Mouse (Mus musculus) 416B (cell line): ENCODE data around the gene Ppme1.

Experiments
- DNase-seq: peaks from one replicate; pipeline ENCODE4 v3.0.0; 2011; ENCODE audit warnings: low read depth

The Ppme1 gene

DNA sequence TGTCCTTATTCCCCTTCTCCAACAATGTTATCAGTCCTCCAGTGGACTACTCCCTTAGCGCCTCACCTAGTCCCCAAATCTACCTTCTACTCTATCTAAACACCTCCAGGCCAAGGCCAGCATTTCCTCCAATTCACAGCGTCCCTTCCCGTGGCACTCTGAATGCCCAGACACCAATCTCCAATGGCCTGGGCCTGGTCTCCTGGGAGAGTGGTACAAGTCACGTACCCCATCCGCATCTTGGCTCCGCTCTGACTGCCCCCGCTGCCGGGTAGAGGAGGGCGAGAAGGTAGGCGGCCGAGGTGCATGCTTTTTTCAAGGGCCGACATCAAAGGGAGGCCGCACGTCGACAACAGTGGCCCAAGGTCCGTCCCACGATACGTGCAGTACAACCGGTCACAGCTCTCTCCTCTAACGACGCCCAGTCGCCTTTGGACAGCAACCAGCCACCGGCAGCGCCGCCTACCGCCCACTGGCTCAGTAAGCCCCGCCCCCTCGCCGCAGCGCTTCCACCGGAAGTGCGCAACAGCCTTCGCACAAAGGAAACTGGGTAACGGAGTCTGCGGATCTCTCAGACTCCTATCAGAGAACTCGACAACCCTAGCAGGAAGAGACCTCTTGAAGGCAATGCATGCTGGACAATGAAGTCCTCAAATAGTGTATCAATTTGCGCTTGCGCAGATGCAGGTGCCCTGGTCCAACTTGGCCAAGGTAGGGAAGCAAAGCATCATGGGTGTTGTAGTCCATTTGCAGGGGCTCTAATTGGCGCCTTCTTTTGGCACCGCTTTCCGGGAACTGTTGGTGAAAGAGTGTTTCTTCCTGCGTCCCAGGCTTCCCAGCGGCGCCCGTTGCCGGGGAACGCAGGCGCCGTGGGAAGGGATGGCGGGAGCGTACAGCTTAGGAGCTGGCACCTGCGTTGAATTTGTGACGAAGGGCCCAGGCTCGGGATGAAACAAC lies at the start of gene Ppme1, which contains the start of gene C2cd3:
Gene Ppme1 (minus strand): TSS at position 813 of the 957 bp plus-strand sequence.
Gene C2cd3 (plus strand): TSS at position 739 of the 957 bp plus-strand sequence.
- peak; percentile 100 for DNase-seq

DNA sequence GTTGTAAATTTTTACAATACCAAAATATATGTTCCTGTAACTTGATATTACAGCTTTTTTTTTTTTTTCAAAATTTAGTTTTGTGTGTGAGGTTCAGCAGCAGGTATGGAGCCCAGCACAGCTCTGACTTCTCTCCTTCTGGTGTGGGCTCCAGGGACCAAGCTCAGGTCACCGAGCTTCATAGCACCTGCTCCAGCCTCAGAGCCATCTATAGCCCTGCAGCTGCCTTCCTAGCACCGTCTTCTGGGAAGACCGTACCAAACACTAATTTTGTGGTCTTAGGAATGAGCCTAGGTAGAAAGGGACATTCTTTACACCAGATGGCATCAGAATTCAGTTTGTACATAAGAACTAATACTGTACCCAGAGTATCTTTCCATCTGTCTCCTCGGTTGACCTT lies 36.6 kb upstream of the Ppme1 start:
- no peak for DNase-seq

DNA sequence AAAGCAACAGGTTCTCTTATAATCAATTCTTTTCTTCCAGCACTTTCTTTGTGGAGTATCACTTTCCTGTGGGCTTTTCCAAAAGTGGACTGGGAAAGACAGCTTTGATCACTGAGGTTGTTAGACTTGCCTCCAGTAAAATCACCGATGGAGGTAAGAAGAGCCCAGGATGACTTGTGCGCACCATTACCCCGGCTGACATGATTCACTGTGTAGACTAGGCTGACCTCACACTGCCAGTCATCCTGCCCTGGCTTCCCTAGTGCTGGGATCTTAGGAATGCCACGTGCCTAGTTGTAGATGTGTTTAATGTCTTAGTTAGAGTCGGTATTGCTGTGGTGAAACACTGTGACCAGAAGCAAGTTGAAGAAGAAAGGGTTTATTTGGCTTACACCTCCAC lies 35.6 kb upstream of the Ppme1 start:
- DNase-seq, result no peak

DNA sequence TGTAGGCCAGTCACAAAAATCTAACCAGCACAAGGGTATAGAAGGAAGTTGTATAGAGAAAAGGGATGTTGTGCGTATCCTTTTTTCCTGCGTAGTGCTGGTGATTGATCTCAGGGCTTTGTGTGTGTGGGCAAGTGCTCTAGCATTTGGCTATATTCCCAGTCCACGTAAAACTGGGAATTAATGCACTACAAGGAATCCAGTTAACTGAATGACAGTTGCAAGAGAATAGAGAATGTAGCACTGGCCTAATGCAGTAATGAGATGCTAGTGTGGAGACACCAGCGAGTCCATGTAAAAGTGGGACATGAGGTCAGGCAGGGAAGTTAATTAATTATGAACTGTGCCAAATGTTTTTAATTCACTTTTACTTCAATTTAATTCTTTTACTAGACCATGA lies 30.6 kb upstream of the Ppme1 start:
- no peak for DNase-seq

DNA sequence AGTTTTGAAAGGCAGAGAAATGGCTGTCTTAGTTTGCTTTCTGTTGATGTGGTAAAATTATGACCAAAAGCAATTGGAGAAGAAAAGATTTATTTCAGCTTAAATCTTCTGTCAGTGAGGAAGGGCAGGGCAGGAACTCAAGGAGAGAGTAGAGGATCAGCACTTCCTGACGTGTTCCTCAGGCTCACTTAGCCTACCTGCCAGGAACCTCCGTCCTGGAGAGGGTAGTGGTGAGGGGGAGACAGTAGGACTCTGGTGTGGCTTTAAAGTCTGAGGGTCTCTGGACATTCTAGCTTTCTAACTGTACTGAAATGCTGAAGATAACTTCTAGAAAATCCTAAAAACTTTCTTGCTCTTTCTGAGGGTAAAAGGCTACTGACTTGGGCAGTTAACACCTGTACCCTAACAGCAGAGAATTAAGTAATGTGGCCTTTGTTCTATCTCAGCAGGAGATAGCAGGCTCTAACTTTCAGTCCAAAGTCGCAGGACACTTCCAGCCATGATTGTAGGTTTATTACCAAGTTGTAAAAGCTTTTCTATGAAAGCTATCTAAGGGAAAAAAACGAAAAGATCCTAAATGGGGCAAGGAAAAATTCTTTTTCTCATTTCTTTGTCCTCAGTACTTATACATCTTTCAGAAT lies 28.9 kb upstream of the Ppme1 start:
- no peak for DNase-seq

DNA sequence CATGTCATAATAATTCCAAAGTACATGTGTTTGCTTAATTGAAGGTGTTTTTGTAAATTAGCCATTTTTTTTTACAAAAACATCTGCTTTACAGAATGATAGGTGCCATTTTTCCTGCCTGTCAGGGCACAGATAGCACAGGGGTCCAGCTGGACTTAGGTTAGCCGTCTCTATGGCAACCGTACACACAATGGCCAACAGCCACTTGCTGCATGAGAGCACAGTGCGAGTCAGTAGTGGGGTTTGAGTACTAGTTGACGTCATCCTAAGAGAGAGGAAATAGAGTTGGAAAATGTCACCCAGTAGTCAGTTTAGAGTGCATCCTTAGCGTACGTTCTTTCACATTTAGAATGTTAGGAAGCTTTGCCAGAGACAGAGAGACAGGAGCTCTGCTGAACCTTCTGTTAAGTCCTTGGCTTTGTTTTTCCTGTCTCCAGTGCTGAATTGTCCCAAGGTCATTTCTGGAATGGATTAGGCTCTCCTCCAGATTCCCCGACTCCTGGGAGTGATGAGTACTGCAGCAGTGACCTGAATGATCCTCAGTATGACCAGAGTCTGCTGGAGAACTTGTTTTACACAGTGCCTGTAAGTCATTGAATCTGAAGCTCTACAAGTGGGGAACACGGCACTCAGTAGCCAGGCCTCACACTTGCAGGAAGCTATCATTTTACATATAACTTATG lies 27.3 kb upstream of the Ppme1 start:
- peak; percentile 8 for DNase-seq

DNA sequence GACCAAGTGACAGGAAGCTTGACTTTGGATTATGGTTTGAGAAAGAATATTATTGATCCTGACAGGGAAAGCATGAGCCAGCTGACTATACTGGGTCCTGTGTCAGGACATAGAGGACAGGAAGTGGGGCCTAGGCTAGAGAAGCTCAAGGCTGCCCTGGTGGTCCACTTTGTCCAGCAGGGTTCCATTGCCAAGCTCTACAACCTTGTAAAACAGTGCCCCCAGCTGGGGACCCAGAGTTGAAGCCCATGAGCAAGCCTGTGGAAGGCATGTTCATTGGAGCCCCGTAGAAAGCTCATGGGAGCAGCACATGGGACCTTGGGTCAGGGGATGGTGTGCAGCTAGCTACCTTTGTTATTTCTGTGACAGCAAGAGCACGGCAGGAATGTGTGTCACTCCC lies 20.2 kb upstream of the Ppme1 start:
- DNase-seq, result peak; percentile 30

DNA sequence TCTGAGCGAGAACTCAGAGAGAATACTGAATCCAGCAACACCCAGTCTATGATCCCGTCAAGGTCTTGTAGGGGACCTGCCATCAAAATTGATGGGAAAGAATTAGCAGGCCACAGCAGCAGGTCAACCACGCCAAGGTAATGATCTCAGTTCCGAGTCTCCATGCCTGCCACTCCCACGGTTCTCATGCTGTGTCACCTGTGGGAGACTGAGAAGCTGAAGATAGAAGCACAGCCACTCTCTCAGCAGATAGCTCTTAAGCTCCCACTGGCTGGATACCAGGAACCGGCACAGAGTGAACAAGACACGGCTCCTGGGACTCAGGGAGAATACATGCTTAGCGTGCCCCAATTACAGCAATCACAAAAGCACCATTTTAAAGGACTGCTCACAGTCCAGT lies 18.1 kb upstream of the Ppme1 start:
- no peak for DNase-seq

DNA sequence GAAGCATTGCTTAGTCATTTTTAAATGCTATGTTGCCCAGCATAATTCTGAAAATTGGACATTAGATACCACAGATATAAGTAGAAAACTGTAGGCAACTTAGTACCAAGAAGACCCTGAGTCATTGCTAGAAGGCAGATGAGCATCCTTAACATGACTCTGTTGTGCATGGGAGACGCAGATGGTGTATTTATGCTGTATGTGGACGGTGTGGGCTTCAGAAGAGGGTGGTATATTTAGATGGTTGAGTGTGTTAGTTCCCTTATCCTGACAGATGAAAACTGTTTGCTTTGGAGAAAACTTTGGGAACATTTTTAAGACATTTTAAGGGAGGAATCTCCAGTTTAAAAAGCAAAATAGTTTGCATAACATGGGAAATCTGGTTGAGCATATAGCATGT lies 16.1 kb upstream of the Ppme1 start:
- no peak for DNase-seq

DNA sequence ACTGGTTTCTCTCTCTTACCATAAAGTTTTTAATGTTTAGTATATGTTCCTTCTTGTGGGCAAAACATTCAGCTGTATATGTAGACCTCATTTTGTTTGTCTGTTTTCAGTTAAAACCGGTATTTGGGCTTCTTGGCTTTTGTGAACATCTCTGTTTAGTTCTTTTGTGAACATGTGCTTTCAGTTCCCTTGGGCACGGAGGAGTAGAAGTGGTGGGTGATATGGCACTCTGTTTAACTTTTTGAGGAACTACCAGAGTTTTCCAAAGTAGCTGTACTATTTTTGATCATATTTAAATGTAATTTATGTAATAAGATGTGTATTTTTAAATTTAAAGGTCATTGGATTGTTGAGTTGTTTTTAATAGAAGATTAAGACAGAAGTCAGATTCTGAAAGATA lies 11.1 kb upstream of the Ppme1 start:
- no peak for DNase-seq

DNA sequence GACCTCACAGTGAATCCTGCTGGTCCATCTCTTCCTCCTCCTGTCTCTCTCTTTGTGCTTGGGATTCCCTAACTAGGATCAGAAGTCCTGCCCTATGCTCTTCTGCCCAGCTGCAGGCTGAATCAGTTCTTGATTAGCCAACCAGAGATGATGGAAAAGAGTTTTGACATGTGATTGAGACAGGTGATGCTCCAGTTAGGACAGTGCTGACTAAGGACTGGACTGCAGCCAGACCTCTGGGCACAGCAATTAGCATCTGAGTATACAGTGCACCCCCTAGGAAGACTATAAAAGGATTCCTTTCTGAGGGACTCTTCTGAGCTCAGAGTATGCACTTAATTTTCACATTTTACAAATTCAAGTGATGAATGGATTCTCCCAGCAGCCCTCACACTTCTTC lies 9.1 kb upstream of the Ppme1 start:
- DNase-seq, result no peak

DNA sequence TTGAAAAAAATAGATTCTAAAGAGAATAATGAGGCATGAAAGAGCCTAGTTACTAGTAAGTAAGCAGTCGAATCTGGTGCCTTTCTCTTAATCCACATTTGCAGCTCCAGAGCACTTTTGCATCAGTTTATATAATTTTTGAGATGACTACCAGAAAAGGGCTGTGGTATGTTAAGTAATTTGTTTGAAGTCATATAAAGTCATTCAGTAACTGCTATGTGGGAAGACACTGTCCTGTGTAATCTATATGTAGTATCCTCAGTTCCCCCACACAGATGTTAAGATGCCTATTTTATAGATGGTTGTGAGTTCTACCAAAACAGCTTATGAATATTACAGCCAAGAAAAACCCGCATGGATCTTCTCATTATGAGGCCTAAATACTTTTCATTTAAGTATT lies 6.2 kb upstream of the Ppme1 start:
- no peak for DNase-seq

DNA sequence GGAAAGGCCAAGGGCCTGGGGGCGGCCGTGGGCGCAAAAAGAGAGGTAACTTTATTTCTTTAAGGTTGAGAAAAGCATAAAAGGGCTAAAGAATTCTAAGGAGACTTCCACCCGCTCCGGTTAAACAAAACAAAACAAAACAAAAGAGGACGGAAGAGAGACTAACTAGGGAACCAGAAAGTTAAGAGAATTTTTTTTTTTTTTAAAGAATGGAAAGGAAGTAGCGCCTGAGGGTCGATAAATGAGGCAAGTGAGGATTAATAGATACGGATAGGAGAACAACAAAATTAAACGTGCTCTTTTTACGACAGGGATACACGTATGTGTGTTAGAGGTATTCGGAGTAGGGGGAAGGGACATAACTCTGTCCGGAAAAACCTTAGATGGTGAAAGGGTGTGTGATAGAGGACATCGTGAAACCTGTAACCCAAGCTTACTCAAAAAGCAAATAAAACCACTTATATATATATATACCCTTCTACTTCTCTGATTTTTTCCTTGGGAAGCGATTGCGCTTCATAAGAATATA lies 409 bp upstream of the Ppme1 start:
- DNase-seq, result peak; percentile 65

DNA sequence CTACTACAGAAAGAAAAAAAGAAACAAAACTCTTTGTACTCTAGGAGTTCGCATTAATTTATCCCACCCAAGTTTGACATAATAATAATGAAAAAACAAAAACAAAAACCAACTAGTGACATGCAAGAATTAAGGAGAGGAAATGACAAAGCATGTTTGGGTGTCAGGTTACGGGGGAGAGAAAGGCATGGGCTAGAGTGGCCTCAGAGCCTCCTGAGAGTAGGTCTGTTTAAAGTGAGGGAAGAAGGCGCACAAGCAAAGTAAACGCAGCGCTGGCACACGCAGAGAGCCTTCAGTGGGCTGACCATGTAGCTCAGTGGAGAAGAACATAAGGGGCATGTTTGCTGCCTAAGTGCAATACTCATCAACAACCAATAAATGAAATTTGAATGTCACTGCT lies 7.2 kb downstream of the Ppme1 start:
- DNase-seq, result peak; percentile 81

DNA sequence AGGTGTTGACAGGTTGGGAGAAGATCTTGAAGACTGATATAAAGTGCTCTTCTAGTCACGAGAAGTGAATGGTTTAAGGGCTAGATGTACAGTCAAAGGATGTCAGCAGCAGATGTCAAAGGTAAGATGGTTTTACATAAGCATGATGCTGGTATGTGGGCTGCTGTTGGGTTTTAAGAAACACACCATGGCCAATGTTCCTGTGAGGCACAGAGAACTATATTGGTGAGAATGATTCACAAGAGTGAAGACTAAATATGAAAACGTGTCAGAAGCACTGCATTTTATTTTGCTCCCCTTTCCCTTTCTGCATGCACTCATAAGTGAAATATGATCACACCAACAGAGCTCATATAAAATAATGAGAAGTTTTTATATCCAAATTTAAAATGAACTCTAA lies 8.9 kb downstream of the Ppme1 start:
- DNase-seq, result no peak

DNA sequence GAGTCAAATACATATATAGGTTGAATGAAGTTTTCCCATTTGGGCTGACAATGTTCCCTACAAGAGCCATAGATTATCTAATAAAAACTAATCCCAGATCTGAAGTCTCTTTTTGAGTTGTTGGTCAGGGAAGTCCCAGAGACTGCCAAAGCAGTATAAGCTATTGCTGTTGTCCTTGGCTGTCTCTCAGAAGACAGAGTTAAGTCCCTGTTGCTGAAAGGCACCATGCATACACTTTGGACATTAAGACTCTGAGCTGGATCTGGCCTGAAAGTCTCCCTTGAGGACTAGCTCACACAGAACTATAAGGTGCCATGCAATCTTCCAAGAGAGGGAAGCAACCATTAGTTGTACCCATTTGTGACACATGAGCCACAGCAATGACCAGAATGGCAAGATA lies 14.3 kb downstream of the Ppme1 start:
- DNase-seq, result no peak

DNA sequence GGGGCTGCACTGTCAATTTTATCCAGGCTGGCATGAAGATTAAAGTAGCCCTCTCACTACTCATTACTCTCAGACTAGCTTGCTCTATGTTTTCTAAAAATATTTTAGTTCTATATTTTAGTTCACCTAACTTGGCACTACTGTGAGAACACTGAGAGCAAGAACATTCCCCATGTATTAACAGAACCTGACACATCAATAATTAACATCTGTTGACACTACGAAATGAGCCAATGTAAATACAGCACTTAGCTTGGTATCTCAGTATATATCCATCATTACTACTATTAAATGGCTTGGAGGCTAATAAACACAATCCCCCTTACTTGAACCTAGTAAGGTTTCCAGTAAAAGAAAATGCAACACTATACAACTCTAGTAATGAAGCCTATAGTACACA lies 15.3 kb downstream of the Ppme1 start:
- DNase-seq, result no peak

DNA sequence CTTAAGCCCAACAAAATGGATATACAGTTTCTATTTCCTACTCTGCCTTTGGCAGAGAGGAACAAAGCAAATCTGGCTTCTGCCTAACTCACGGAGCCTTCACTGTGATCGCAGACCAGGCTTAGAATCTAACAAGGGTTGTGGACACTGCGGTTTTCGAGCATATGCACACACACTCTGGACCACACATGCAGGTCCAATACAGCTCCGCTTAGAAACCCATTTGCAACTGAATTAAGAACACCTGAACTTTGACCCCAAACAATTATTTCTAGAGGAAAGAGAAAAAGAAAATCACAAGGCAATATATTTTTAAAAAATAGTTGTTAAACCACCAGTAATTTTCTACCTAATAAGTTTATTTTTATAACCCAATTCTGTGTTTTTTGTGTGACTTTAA lies 15.8 kb downstream of the Ppme1 start:
- no peak for DNase-seq

DNA sequence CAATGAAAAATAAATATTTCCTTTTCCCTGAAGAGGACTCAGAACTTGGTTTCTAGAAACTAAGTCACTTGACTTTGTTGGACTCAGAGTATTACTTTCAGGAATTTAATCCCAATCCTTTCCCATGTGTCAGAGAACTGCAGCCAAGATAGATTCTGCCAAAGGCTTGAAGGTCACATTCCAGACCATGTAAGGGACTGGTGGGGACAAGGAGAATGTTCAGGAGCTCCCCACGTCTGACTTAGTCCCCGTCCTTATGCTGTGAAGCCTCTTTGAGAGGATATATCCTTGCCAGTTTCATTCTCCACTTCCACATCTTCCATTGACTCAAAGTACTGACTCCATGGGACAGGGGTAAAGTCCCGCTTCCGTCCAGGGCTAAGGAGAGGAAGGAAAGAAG lies 17.1 kb downstream of the Ppme1 start:
- no peak for DNase-seq

DNA sequence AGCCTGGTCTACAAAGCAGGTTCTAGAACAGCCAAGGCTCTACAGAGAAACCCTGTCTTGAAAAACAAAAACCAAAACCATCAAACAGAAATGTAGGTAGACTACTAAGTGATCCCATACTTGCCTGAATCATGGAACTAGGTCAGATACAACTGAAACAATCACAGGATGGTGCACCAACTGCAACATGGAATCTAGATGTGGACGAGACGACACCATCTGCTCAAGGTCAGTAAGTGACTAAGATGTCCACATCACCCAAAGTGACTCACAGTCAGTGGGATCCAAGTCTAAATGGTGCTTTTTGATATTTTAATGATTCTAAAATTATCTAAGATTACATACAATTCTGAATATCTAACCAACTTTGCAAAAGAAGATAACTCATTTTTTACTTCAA lies 36.2 kb downstream of the Ppme1 start:
- DNase-seq, result peak; percentile 31

DNA sequence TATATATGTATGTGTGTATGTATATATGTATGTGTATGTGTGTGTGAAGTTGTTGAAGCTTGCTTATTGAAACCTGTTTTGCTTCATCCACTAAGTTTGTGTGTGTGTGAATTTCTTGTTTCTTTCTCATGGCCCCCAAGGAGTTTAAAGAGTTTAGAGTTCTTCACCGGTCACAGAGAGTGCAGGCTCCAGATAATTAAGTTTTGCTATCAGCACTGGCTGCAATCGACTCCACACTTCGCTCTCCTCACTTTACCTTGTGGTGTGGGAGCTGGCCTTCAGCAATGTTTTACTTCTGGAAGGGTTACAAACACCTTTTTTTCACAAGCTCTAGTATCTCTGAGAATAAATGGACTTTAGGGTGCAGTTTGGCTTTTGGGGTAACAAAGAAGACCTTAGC lies 40.8 kb downstream of the Ppme1 start:
- DNase-seq, result no peak

DNA sequence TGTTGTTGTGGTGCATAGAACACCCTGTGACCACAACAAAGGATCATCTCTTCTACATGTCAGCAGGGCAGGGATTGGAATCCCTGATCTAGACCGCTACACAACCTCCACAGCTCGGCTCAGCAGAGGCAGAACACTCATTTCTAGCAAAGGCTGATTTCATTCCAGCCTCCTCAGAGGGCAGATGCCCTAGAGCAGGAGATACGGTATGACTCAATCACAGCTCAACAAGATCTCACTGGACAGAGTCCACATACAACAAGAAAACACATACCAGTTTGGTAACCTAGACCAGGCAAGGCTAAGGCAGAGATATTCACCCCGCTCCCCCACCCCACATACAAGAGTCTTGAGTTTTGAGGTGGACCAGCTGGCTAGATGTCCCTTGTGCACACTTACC lies 43.5 kb downstream of the Ppme1 start:
- no peak for DNase-seq

DNA sequence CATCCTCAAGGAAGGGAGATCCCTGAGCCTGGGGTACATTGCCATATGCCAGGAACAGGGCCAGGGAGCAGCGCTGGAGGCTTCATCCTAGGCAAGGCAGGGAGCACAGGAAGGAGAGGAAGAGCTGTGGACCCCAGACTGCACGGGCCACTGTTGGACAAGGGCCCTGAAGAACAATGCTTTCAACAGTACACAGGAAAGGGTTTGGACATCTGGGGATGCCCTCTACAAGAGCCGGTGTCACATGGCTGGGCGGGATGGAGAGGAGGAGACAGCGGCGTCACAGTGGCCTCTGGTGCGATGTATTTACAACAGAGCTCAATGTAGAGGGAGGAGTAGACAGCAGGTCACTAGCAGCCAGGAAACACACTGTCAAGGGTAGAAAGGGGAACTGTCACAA lies 44.6 kb downstream of the Ppme1 start:
- DNase-seq, result no peak
